Mouse (Mus musculus) cerebellum, postnatal 25 days (tissue): ENCODE data around the gene Hist1h2af.
A peak's percentile ranks its signal among the peaks of the same experiment; 100 is the strongest.

Experiments
- DNase-seq, 2 experiments: peaks; one replicate each; pipeline ENCODE4 v3.0.0; 2021; ENCODE audit warnings: mixed read lengths in 2 of 2

The Hist1h2af gene

DNA sequence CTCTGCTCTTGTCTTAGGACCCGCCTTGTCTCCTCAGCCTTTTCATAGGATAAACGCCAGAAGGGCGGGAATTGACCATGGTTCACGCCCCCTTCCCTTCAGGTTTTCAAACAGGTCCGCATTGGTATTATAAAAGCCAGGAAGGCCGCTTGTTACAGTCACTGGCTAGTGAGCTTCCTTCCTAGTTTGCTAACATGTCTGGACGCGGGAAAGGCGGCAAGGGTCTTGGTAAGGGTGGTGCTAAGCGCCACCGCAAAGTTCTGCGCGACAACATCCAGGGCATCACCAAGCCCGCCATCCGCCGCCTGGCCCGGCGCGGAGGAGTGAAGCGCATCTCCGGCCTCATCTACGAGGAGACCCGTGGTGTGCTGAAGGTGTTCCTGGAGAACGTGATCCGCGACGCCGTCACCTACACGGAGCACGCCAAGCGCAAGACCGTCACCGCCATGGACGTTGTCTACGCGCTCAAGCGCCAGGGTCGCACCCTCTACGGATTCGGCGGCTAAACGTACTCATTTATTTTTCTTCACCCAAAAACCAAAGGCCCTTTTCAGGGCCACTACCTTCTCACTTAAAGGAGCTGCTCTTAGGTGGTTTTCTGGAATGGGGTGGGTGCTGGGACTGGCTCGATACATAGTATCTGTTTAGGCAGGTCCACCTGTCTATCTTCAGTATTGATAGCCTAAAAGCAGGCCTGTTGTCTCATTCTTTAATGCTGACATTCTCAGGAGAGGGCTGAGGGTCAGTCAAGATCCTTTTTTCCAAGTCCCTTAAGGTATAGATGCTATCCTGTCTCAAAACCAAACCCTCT lies 47.9 kb downstream of the Hist1h2af start, which contains the start of gene Hist1h4d:
Gene Hist1h4d, plus strand, starts transcription at position 191 of the 811 bp plus-strand sequence.
- peak; percentile 93 for DNase-seq

- no peak for DNase-seq
Measured at GRCm38 (mm10) chr13:23582219-23583056, 48.7 kb downstream of the Hist1h2af start.

DNA sequence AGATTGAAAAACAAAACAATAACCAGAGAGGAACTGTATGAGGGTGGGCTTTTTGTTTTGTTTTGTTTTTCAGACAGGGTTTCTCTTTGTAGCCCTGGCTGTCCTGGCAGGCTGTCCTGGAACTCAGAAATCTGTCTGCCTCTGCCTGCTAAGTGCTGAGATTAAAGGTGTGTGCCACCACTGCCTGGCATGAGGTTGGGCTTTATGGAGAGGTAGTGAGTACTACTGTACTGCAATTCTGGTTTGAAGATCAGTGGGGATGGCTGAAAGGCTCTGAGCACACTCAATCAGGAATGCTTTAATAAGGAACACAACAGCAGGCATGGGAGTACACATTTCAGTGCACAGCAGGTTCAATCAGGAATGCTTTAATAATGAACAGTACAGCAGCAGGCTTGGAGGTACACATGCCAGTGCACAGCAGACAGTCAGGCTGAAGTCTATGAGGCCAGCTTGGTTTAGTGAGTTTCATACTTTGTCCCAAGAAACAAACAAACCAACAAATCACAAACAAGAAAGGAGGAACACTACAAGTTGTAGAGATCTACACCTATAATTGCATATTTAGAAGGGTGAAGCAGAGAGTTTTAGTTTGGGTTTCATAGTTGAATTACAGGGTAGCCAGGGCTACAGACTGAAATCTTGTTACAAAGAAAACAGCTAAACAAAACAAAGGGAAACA lies 49.8 kb downstream of the Hist1h2af start:
- no peak for DNase-seq
